Mouse (Mus musculus) forebrain, embryonic 15.5 days (tissue): ENCODE measurements around the gene Nox3. TPM values are rescaled to one million over a fixed set of nuclear protein-coding genes. Genes with fewer than 3 reads are reported as not detected.
A peak's percentile ranks its signal among the peaks of the same experiment; 100 is the strongest.

ENCODE experiments used
- ATAC-seq: fragments of 200-750 bp; cut with Nextera tagmentation; replicated peaks from 2 replicates; pipeline ENCODE4 v1.8.0; 2017; ENCODE audit warnings: mild to moderate bottlenecking, moderate TSS enrichment, moderate library complexity
- H3K27ac ChIP-seq: fragments of 300-500 bp; sonication (generic); replicated peaks from 2 replicates; pipeline ENCODE4 v1.5.1; 2015; ENCODE audit warnings: mild to moderate bottlenecking, inconsistent platforms
- H3K27me3 ChIP-seq: fragments of 300-500 bp; sonication (generic); 2 replicates; pipeline ENCODE4 v1.6.1; 2015; ENCODE audit warnings: inconsistent platforms
- H3K36me3 ChIP-seq: fragments of 300-500 bp; sonication (generic); 2 replicates; pipeline ENCODE4 v1.6.1; 2015; ENCODE audit warnings: mild to moderate bottlenecking, inconsistent platforms
- H3K4me1 ChIP-seq: fragments of 300-500 bp; sonication (generic); 2 replicates; pipeline ENCODE4 v1.6.1; 2015; ENCODE audit warnings: inconsistent platforms
- H3K4me2 ChIP-seq: fragments of 300-500 bp; sonication (generic); replicated peaks from 2 replicates; pipeline ENCODE4 v1.6.1; 2015; ENCODE audit warnings: mild to moderate bottlenecking, inconsistent platforms
- H3K4me3 ChIP-seq: fragments of 300-500 bp; sonication (generic); 2 replicates; pipeline ENCODE4 v1.5.1; 2015; ENCODE audit warnings: mild to moderate bottlenecking, inconsistent platforms
- H3K9ac ChIP-seq: fragments of 300-500 bp; sonication (generic); replicated peaks from 2 replicates; pipeline ENCODE4 v1.6.1; 2015; ENCODE audit warnings: mild to moderate bottlenecking, inconsistent platforms
- H3K9me3 ChIP-seq: fragments of 300-500 bp; sonication (generic); 2 replicates; pipeline ENCODE4 v1.6.1; 2016; ENCODE audit warnings: inconsistent platforms
- WGBS: fragments of 180-500 bp; shearing (Covaris S2); methylation state at CpG from one replicate; pipeline ENCODE4 v1.1.7; 2015; ENCODE audit warnings: mixed read lengths; 5-methylcytosine and 5-hydroxymethylcytosine counted together
- polyA plus RNA-seq: library from polyadenylated mRNA; unstranded; fragments of >200 nt; fragmentation: Nextera tagmentation; extraction: Ambion mirVana; gene quantifications from 2 replicates; pipeline ENCODE4 v1.2.1, GENCODE M21; 2015

Nox3 gene
- not detected in 2 replicates for polyA plus RNA-seq

DNA sequence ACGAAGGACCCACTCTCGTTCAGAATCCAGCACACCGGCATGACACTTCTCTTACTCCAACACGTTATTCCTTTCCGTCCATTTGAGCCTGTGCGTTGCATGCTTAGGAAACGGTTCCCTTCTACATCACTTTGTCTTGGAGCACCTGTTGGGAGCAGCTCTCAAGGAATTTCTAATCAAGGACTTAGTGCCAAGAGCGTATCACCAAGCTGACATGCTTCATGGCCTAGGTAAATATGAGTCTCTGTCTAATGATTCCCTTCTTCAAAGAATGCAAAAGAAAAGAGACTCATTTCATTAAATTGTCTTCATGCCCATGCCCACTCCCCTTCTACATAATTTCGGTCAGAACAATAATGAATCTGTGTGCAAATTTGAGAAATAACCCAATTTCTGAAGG lies at the start of gene Nox3:
Nox3 (minus strand) TSS at position 101 of the 400 bp plus-strand sequence.
- Histone ChIP-seq H3K9me3 (no peaks in the 10 kb centered on the region), H3K36me3 (no peaks in the 10 kb centered on the region), H3K9ac (no peak within 1 kb of the TSS), H3K4me2 (no peak within 1 kb of the TSS), H3K4me3 (no peak within 1 kb of the TSS), H3K4me1 (peaks cover 15% of the 10 kb centered on the region), H3K27me3 (no peaks in the 10 kb centered on the region), H3K27ac (no peak within 1 kb of the TSS)
- no peak for ATAC-seq
- 93% methylated on average over 9 of the region's 9 CpGs for WGBS

DNA sequence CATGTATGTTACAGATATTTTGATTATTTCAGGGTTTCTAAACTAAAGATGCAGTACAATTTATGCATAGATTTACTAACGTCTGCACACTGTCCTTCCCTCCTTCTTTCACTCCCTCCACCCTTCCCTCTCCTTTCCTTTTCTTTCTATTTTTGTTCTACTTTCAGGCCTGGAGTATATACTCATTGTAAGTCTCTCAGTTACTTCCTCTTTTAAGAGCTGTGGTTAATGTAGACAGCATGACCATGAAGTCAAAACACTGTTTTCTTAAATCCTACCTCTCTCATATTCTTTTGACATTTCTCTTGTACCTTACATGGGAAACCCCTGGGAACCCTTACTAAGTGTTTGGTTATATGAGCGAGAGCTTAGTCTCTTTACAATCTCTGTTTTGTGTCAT lies 48.3 kb upstream of the Nox3 start:
- no peak for ATAC-seq
- no peaks in the 10 kb centered on the region for H3K9me3 ChIP-seq
- H3K27me3 ChIP-seq: no peaks in the 10 kb centered on the region
- H3K4me3 ChIP-seq: no peak overlapping the region
- H3K4me2 ChIP-seq: no peak overlapping the region
- 87% methylated on average over 2 of the region's 2 CpGs for WGBS
- H3K9ac ChIP-seq: no peak overlapping the region
- H3K36me3 ChIP-seq: no peaks in the 10 kb centered on the region
- no peak overlapping the region for H3K27ac ChIP-seq
- no peaks in the 10 kb centered on the region for H3K4me1 ChIP-seq

DNA sequence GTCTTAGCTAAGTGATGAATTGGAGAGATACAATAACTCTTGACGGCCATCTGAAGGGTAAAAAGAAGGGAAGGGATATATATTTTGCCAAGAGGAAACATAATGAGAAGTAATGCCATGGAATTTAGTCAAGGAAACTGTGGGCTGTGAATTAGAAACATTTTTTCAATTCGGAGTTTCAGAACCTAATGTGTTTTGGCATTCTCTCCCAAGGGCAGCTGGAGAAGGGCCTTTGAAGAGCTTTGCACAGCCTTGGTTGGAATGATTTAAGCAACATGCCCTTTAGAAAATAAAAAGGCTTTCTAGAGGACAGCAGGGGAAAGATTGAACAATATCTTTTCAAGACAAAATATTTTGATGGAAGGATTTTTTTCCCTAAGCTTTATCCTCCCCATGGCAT lies 40.9 kb upstream of the Nox3 start:
- no peak for ATAC-seq
- no peaks in the 10 kb centered on the region for H3K4me1 ChIP-seq
- WGBS: 68% methylated on average over 2 of the region's 2 CpGs

DNA sequence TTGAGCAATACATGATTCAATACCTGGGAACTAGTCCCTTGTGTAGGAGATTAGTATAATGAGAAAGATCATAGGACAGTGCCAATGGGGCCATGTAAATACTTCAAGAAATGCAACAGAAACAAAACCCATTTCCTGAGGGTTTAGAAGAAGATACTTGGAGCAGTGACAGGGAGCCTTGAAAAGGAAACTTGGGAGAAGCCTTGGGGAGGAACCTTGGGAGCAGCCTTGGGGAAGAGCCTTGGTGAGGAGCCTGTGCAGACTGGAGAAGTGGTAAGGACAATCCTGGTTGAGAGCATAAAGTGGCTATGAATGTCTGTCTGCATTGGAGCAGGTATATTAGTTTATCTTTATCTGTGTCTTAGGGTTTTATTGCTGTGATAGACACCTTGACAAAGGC lies 38.2 kb upstream of the Nox3 start:
- H3K9ac ChIP-seq: no peak overlapping the region
- H3K4me3 ChIP-seq: no peak overlapping the region
- no peak overlapping the region for H3K27ac ChIP-seq
- H3K4me1 ChIP-seq: no peaks in the 10 kb centered on the region
- ATAC-seq: no peak
- H3K9me3 ChIP-seq: no peaks in the 10 kb centered on the region
- H3K4me2 ChIP-seq: no peak overlapping the region
- no peaks in the 10 kb centered on the region for H3K36me3 ChIP-seq
- H3K27me3 ChIP-seq: no peaks in the 10 kb centered on the region

More for the DNA sequence above, 40.9 kb upstream of the Nox3 start:
- no peaks in the 10 kb centered on the region for H3K27me3 ChIP-seq
- H3K27ac ChIP-seq: no peak overlapping the region
- H3K4me2 ChIP-seq: no peak overlapping the region
- no peaks in the 10 kb centered on the region for H3K9me3 ChIP-seq
- no peaks in the 10 kb centered on the region for H3K36me3 ChIP-seq
- no peak overlapping the region for H3K9ac ChIP-seq
- H3K4me3 ChIP-seq: no peak overlapping the region

DNA sequence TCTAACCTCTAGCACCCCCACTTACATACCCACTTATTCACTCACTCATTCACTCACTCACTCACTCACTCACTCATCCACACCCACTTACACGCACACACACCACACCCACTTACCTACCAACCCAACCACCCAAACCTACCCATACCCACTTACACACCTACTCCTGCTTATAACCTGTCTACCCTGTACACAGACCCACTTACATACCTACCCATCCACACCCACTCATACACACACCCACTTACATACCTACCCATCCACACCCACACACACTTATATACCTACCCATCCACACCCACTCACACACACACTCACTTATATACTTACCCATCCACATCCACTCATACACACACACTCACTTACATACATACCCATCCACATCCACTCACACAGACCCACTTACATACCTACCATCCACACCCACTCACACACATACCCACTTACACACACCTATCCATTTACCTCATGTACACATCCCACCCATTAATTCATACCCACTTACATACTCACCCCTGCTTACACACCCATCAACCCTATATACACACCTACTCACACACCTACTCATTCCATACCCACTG lies 9.4 kb upstream of the Nox3 start:
- Histone ChIP-seq H3K4me2 (no peak overlapping the region), H3K9ac (no peak overlapping the region), H3K27ac (no peak overlapping the region), H3K4me3 (no peak overlapping the region), H3K36me3 (no peaks in the 10 kb centered on the region), H3K9me3 (no peaks in the 10 kb centered on the region), H3K27me3 (no peaks in the 10 kb centered on the region), H3K4me1 (no peaks in the 10 kb centered on the region)
- 100% methylated on average over 1 of the region's 1 CpGs for WGBS
- 0 out of 2 replicates have a peak, but pooled peaks have one; percentile 23 for ATAC-seq

GRCm38 (mm10) chr17:3702320-3702719 lies 6.3 kb upstream of the Nox3 start:
- H3K4me1 ChIP-seq: no peaks in the 10 kb centered on the region
- ATAC-seq: no peak
- no peak overlapping the region for H3K9ac ChIP-seq
- WGBS: 50% methylated on average over 3 of the region's 3 CpGs
- no peaks in the 10 kb centered on the region for H3K27me3 ChIP-seq
- no peaks in the 10 kb centered on the region for H3K9me3 ChIP-seq
- no peaks in the 10 kb centered on the region for H3K36me3 ChIP-seq
- H3K27ac ChIP-seq: no peak overlapping the region
- H3K4me2 ChIP-seq: no peak overlapping the region
- H3K4me3 ChIP-seq: no peak overlapping the region

GRCm38 (mm10) chr17:3692817-3693216 lies 3.2 kb downstream of the Nox3 start:
- Histone ChIP-seq H3K9ac (no peak overlapping the region), H3K4me3 (no peak overlapping the region), H3K9me3 (no peaks in the 10 kb centered on the region), H3K27me3 (no peaks in the 10 kb centered on the region), H3K27ac (peak overlapping the region; percentile 37; the same call in 1 of the 2 replicates), H3K36me3 (no peaks in the 10 kb centered on the region), H3K4me2 (no peak overlapping the region), H3K4me1 (peaks cover 25% of the 10 kb centered on the region)
- WGBS: 27% methylated on average over 8 of the region's 8 CpGs
- no peak for ATAC-seq

DNA sequence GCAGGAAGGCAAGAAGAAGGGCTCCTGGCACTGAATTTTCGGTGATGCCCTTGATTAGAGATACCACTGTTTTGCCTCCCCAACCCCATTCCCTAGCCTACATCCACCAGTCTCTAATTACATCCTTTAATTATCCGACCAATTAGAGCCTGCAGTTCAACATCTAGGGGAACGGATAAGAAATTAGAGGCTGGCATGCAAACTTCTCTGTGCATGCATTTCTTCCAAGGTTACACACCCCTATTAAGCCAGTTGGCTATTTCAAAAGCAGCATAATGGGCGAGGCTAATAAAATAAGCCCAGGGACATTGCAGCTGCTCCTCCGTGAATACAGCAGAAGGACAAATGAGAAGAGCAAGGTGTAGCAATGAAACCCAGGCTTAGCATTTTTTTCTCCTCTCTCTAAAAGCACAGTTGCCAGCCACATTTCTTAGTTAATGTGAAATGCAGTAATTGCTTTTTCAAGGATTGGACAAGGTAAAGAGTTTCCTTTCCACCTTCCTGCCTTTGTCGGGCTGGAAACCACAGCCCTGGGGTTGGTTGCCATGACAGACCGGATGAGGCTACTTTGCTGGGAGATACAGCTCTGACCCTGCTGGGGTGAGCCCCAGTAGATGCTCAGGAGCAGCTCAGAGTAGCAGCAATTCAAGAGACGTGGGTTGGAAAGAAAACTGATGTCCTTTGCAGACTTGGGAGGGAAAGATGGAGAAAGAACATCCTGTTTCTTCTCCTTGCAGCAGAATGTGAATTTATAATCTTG lies 5.4 kb downstream of the Nox3 start:
- peak; percentile 70 for ATAC-seq

GRCm38 (mm10) chr17:3683662-3684061 lies 12.4 kb downstream of the Nox3 start:
- ATAC-seq: no peak

More for the DNA sequence above, 5.4 kb downstream of the Nox3 start:
- Histone ChIP-seq H3K4me2 (no peak overlapping the region), H3K4me3 (no peak overlapping the region), H3K9ac (no peak overlapping the region), H3K27ac (peak overlapping the region; percentile 52; the same call in 1 of the 2 replicates), H3K27me3 (no peaks in the 10 kb centered on the region), H3K4me1 (peaks cover 25% of the 10 kb centered on the region), H3K9me3 (no peaks in the 10 kb centered on the region), H3K36me3 (no peaks in the 10 kb centered on the region)
- 19% methylated on average over 8 of the region's 8 CpGs for WGBS

GRCm38 (mm10) chr17:3669226-3669625 lies 26.8 kb downstream of the Nox3 start:
- no peaks in the 10 kb centered on the region for H3K36me3 ChIP-seq
- no peaks in the 10 kb centered on the region for H3K27me3 ChIP-seq
- H3K4me2 ChIP-seq: no peak overlapping the region
- ATAC-seq: no peak
- H3K9ac ChIP-seq: no peak overlapping the region
- H3K27ac ChIP-seq: no peak overlapping the region
- WGBS: 85% methylated on average over 4 of the region's 4 CpGs
- H3K4me3 ChIP-seq: no peak overlapping the region
- H3K9me3 ChIP-seq: no peaks in the 10 kb centered on the region
- no peaks in the 10 kb centered on the region for H3K4me1 ChIP-seq

More at GRCm38 (mm10) chr17:3683662-3684061, 12.4 kb downstream of the Nox3 start:
- Histone ChIP-seq H3K27me3 (no peaks in the 10 kb centered on the region), H3K27ac (no peak overlapping the region), H3K9me3 (0 out of 2 replicates have a peak, but pooled peaks cover 4% of the 10 kb centered on the region), H3K9ac (no peak overlapping the region), H3K4me1 (0 out of 2 replicates have a peak, but pooled peaks cover 3% of the 10 kb centered on the region), H3K4me2 (no peak overlapping the region), H3K36me3 (no peaks in the 10 kb centered on the region), H3K4me3 (no peak overlapping the region)
- 10% methylated on average over 3 of the region's 3 CpGs for WGBS

DNA sequence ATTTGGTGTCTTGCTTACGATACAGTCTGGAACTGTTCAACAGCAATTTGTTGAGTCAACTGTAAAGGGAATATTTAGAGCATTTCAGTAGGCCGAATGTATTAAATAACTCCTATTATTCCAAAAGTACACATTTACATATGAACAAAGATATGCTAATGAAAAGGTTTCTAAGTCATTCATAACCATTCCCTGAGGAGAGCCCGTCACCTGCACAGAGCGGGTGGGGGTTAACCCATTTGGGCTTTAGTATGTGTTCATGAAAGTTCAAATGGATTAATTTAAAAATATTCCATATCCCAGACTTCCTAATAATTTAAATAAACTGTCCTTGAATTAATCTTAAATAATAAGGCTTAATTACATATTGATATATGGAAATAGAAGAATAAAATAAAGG lies 28.8 kb downstream of the Nox3 start:
- Histone ChIP-seq H3K27me3 (no peaks in the 10 kb centered on the region), H3K4me1 (no peaks in the 10 kb centered on the region), H3K9me3 (no peaks in the 10 kb centered on the region), H3K36me3 (no peaks in the 10 kb centered on the region), H3K4me2 (no peak overlapping the region), H3K9ac (no peak overlapping the region), H3K4me3 (no peak overlapping the region), H3K27ac (no peak overlapping the region)
- 32% methylated on average over 4 of the region's 4 CpGs for WGBS
- no peak for ATAC-seq

DNA sequence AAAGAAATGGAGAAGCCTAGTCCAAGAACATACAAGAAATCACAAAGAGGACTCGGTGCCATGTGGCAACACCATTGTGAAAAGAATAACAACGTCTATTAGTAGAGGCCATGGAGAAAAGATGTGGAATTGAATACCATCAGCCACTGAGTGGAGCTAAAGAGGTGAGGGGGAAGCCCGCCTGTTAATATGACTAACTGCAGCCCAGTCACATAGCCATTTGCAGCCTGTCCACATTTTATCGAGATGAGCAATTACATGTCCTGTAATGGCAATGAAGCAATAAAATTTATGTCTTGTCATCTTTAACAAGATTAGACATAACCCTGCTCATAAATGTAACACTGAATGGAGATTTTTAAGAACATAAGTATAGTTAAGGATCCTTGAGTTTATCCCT lies 30.7 kb downstream of the Nox3 start:
- Histone ChIP-seq H3K36me3 (no peaks in the 10 kb centered on the region), H3K9me3 (no peaks in the 10 kb centered on the region), H3K4me2 (no peak overlapping the region), H3K4me1 (no peaks in the 10 kb centered on the region), H3K27me3 (no peaks in the 10 kb centered on the region), H3K27ac (no peak overlapping the region), H3K9ac (no peak overlapping the region), H3K4me3 (no peak overlapping the region)
- no peak for ATAC-seq
- 79% methylated on average over 4 of the region's 4 CpGs for WGBS
